12 mouse cellular contexts compared by ENCODE assay signal in genomic region chr2:49718935-49719850, GRCm38 (mm10).
DNase-seq lines count a peak whose midpoint lies in the region; ATAC-seq and TF ChIP-seq lines count a peak whose summit lies in the region.
"Had no signal": no experiment of that assay in that cellular context is flagged by ENCODE, and none has a peak within 500 bp of the region (broad histone marks: within the 10 kb centered on the region; RNA-seq: fewer than 3 reads in every experiment).

No protein-coding gene starts in this region.

- no peaks in the 10 kb centered on the region; the same call in 1 of the 2 replicates for H3K36me3 ChIP-seq in neural tube, embryonic 11.5 days (ENCODE audit: control insufficient read depth, insufficient read depth, low read length)
- H3K36me3 ChIP-seq in forebrain, postnatal 0 days (ENCODE audit: insufficient read depth) = peaks cover 35% of the 10 kb centered on the region
- 0 out of 2 replicates have a peak, but pooled peaks cover 2% of the 10 kb centered on the region for H3K36me3 ChIP-seq in limb, embryonic 11.5 days (ENCODE audit: control insufficient read depth, insufficient read depth, low read length)
- H3K36me3 ChIP-seq in neural tube, embryonic 14.5 days (ENCODE audit: control insufficient read depth, insufficient read depth, low read length) = peaks cover 17% of the 10 kb centered on the region; the same call in 1 of the 2 replicates
- H3K36me3 ChIP-seq in liver, embryonic 12.5 days = no peaks in the 10 kb centered on the region
- H3K36me3 ChIP-seq: heart, embryonic 13.5 days; liver, embryonic 15.5 days had no signal

- no peak overlapping the region for H3K9ac ChIP-seq in neural tube, embryonic 11.5 days (ENCODE audit: low read length)
- H3K9ac ChIP-seq in forebrain, postnatal 0 days = 0 out of 2 replicates have a peak overlapping the region, but pooled peaks have one; percentile 18
- no peak overlapping the region for H3K9ac ChIP-seq in limb, embryonic 11.5 days (ENCODE audit: low read length)
- H3K9ac ChIP-seq in neural tube, embryonic 14.5 days (replicated peaks; ENCODE audit: low read depth, low read length) = no peak overlapping the region
- H3K9ac ChIP-seq in liver, embryonic 12.5 days = no peak overlapping the region
- H3K9ac ChIP-seq: liver, embryonic 15.5 days had no signal

- peaks cover 39% of the 10 kb centered on the region for H3K4me1 ChIP-seq in neural tube, embryonic 11.5 days (ENCODE audit: control insufficient read depth, insufficient read depth, low read length)
- H3K4me1 ChIP-seq in forebrain, postnatal 0 days (ENCODE audit: insufficient read depth) = peaks cover 13% of the 10 kb centered on the region; the same call in 1 of the 2 replicates
- H3K4me1 ChIP-seq in limb, embryonic 11.5 days (ENCODE audit: control insufficient read depth, insufficient read depth, low read length) = peaks cover 39% of the 10 kb centered on the region
- peaks cover 50% of the 10 kb centered on the region for H3K4me1 ChIP-seq in neural tube, embryonic 14.5 days (ENCODE audit: control insufficient read depth, insufficient read depth, low read length)
- peaks cover 5% of the 10 kb centered on the region; the same call in 1 of the 2 replicates for H3K4me1 ChIP-seq in liver, embryonic 12.5 days
- H3K4me1 ChIP-seq: liver, embryonic 15.5 days had no signal

- H3K9me3 ChIP-seq in neural tube, embryonic 11.5 days (ENCODE audit: control insufficient read depth, low read length) = no peaks in the 10 kb centered on the region
- H3K9me3 ChIP-seq in forebrain, postnatal 0 days (ENCODE audit: low read length) = no peaks in the 10 kb centered on the region
- no peaks in the 10 kb centered on the region for H3K9me3 ChIP-seq in limb, embryonic 11.5 days (ENCODE audit: control insufficient read depth, low read length)
- no peaks in the 10 kb centered on the region for H3K9me3 ChIP-seq in neural tube, embryonic 14.5 days (ENCODE audit: control insufficient read depth, low read length)
- no peaks in the 10 kb centered on the region for H3K9me3 ChIP-seq in liver, embryonic 12.5 days (replicated peaks)
- H3K9me3 ChIP-seq: heart, embryonic 13.5 days; liver, embryonic 15.5 days had no signal

- peak overlapping the region; percentile 85 for H3K27ac ChIP-seq in neural tube, embryonic 11.5 days (ENCODE audit: low read depth, low read length)
- H3K27ac ChIP-seq in forebrain, postnatal 0 days (ENCODE audit: low read depth, low read length) = peak overlapping the region; percentile 74
- H3K27ac ChIP-seq in limb, embryonic 11.5 days (replicated peaks; ENCODE audit: low read depth, low read length) = peak overlapping the region; percentile 66
- H3K27ac ChIP-seq in neural tube, embryonic 14.5 days (ENCODE audit: low read depth, low read length) = peak overlapping the region; percentile 71
- H3K27ac ChIP-seq in liver, embryonic 12.5 days = no peak overlapping the region
- H3K27ac ChIP-seq: liver, embryonic 15.5 days had no signal

- WGBS in neural tube, embryonic 11.5 days = 35% methylated on average over 8 of the region's 8 CpGs
- WGBS in forebrain, postnatal 0 days = 7% methylated on average over 8 of the region's 8 CpGs
- 11% methylated on average over 8 of the region's 8 CpGs for WGBS in limb, embryonic 11.5 days
- 15% methylated on average over 8 of the region's 8 CpGs for WGBS in neural tube, embryonic 14.5 days
- 59% methylated on average over 8 of the region's 8 CpGs for WGBS in liver, embryonic 12.5 days (ENCODE audit: insufficient replicate concordance)

- ATAC-seq in neural tube, embryonic 11.5 days (ENCODE audit: insufficient read depth, low FRiP score, low TSS enrichment) = no peak
- no peak for ATAC-seq in forebrain, postnatal 0 days
- no peak for ATAC-seq in limb, embryonic 11.5 days (ENCODE audit: insufficient number of reproducible peaks, low FRiP score, low TSS enrichment, low read depth)
- ATAC-seq in neural tube, embryonic 14.5 days (ENCODE audit: low read depth) = no peak
- ATAC-seq in liver, embryonic 12.5 days = no peak
- ATAC-seq: intestine, embryonic 16.5 days had no signal

- TF ChIP-seq CTCF in forebrain, postnatal 0 days (IDR thresholded peaks at IDR 0.05; ENCODE audit: low read depth) = no peak

- no peak overlapping the region for H3K4me3 ChIP-seq in neural tube, embryonic 11.5 days (ENCODE audit: low read depth, low read length)
- no peak overlapping the region for H3K4me3 ChIP-seq in forebrain, postnatal 0 days (ENCODE audit: low read depth, low read length)
- no peak overlapping the region for H3K4me3 ChIP-seq in limb, embryonic 11.5 days (ENCODE audit: low read depth, low read length)
- H3K4me3 ChIP-seq in neural tube, embryonic 14.5 days (ENCODE audit: low read depth, low read length) = no peak overlapping the region
- no peak overlapping the region for H3K4me3 ChIP-seq in liver, embryonic 12.5 days
- H3K4me3 ChIP-seq: liver, embryonic 15.5 days had no signal

- no peak for DNase-seq in neural tube, embryonic 11.5 days (ENCODE audit: low spot score)
- no peak for DNase-seq in neural tube, embryonic 10.5 days (ENCODE audit: extremely low spot score, low spot score)
- peak; percentile 27 for DNase-seq in forebrain, postnatal 0 days
- DNase-seq in limb, embryonic 11.5 days (ENCODE audit: low spot score) = no peak
- DNase-seq in frontal cortex, postnatal 36 days (ENCODE audit: low spot score in 2 of 2) = no peak
- DNase-seq in spleen, postnatal 4 days (ENCODE audit: low spot score in 2 of 2) = no peak
- DNase-seq: cerebellum, adult 8-10 months had no signal

- H3K4me2 ChIP-seq in neural tube, embryonic 11.5 days (ENCODE audit: low read depth) = no peak overlapping the region
- no peak overlapping the region for H3K4me2 ChIP-seq in forebrain, postnatal 0 days (ENCODE audit: low read depth)
- no peak overlapping the region for H3K4me2 ChIP-seq in limb, embryonic 11.5 days (ENCODE audit: low read depth, severe bottlenecking)
- no peak overlapping the region for H3K4me2 ChIP-seq in neural tube, embryonic 14.5 days (ENCODE audit: low read depth, low read length)
- H3K4me2 ChIP-seq in liver, embryonic 12.5 days = no peak overlapping the region
- H3K4me2 ChIP-seq: liver, embryonic 15.5 days had no signal

- no peaks in the 10 kb centered on the region for H3K27me3 ChIP-seq in neural tube, embryonic 11.5 days (ENCODE audit: control insufficient read depth, insufficient read depth, low read length)
- no peaks in the 10 kb centered on the region for H3K27me3 ChIP-seq in forebrain, postnatal 0 days (ENCODE audit: insufficient read depth, low read length)
- no peaks in the 10 kb centered on the region for H3K27me3 ChIP-seq in limb, embryonic 11.5 days (ENCODE audit: control insufficient read depth, insufficient read depth, low read length)
- H3K27me3 ChIP-seq in neural tube, embryonic 14.5 days (ENCODE audit: control insufficient read depth, insufficient read depth, low read length) = no peaks in the 10 kb centered on the region
- H3K27me3 ChIP-seq in liver, embryonic 12.5 days (replicated peaks) = 0 out of 2 replicates have a peak, but pooled peaks cover 6% of the 10 kb centered on the region
- H3K27me3 ChIP-seq: liver, embryonic 15.5 days had no signal
